Mouse (Mus musculus): ENCODE data around the gene Eif2b3.

The Eif2b3 gene

GRCm38 (mm10) chr4:117095551-117096452 lies 76.6 kb downstream of the Eif2b3 start, which contains the start of gene Ptch2:
Gene Ptch2 (plus strand): TSS chr4:117096075.
- peak; percentile 63 for DNase-seq

GRCm38 (mm10) chr4:117096666-117097065 lies 77.5 kb downstream of the Eif2b3 start:
- DNase-seq = no peak

- DNase-seq = no peak
Observed at GRCm38 (mm10) chr4:117097969-117098763, 79.0 kb downstream of the Eif2b3 start.

- DNase-seq = no peak
Observed at GRCm38 (mm10) chr4:117098764-117099036, 79.5 kb downstream of the Eif2b3 start.

- DNase-seq = no peak
Observed at GRCm38 (mm10) chr4:117100036-117100435, 80.8 kb downstream of the Eif2b3 start.

- DNase-seq = peak; percentile 63
Observed at GRCm38 (mm10) chr4:117101218-117101617, 82.0 kb downstream of the Eif2b3 start.

- DNase-seq = no peak
Observed at GRCm38 (mm10) chr4:117104672-117105071, 85.5 kb downstream of the Eif2b3 start.

- DNase-seq = no peak
Observed at GRCm38 (mm10) chr4:117105127-117105526, 85.9 kb downstream of the Eif2b3 start.

GRCm38 (mm10) chr4:117107813-117108523 lies 88.8 kb downstream of the Eif2b3 start:
- no peak for DNase-seq

- DNase-seq = no peak
Observed at GRCm38 (mm10) chr4:117108524-117108849, 89.3 kb downstream of the Eif2b3 start.

GRCm38 (mm10) chr4:117109330-117109729 lies 90.1 kb downstream of the Eif2b3 start:
- DNase-seq = no peak

- DNase-seq = no peak
Observed at GRCm38 (mm10) chr4:117110249-117110648, 91.0 kb downstream of the Eif2b3 start.

GRCm38 (mm10) chr4:117110985-117111384 lies 91.8 kb downstream of the Eif2b3 start:
- DNase-seq = no peak

GRCm38 (mm10) chr4:117113237-117113636 lies 94.0 kb downstream of the Eif2b3 start:
- no peak for DNase-seq

- DNase-seq = no peak
Observed at GRCm38 (mm10) chr4:117115592-117115991, 96.4 kb downstream of the Eif2b3 start.

GRCm38 (mm10) chr4:117117931-117118330 lies 98.7 kb downstream of the Eif2b3 start:
- no peak for DNase-seq

GRCm38 (mm10) chr4:117119636-117120035 lies 100.4 kb downstream of the Eif2b3 start:
- no peak for DNase-seq

- no peak for DNase-seq
Observed at GRCm38 (mm10) chr4:117120052-117120444, 100.8 kb downstream of the Eif2b3 start.

GRCm38 (mm10) chr4:117120445-117121414 lies 101.5 kb downstream of the Eif2b3 start:
- DNase-seq = peak; percentile 99

GRCm38 (mm10) chr4:117122209-117122608 lies 103.0 kb downstream of the Eif2b3 start:
- no peak for DNase-seq

GRCm38 (mm10) chr4:117123546-117124217 lies 104.5 kb downstream of the Eif2b3 start:
- no peak for DNase-seq

- DNase-seq = no peak
Observed at GRCm38 (mm10) chr4:117124218-117124517, 105.0 kb downstream of the Eif2b3 start.

All from lung, postnatal 36 days (tissue).